Mouse (Mus musculus): ENCODE data around the gene Col23a1. TPM values are rescaled to one million over a fixed set of nuclear protein-coding genes. Genes with fewer than 3 reads are reported as not detected.

Gene Col23a1
- polyA plus RNA-seq, 1 experiment from 2014 or later: 0.15 TPM

DNA sequence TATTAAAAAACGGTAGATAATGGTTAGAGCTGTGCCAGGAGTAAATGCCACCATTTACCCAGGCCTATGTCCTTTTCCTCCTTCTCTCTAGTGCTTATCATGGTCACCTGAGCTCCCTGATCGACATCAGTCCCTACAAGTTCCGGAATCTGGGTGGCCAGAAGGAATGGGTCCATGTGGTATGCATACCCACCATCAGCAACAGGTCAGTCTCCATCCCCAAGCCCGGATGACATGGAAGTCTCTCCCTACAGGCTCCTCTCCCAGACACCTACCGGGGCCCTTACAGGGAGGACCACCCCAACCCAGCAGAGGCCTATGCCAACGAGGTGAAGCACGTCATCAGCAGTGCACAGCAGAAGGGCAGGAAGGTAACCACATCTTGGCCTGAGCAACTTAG is 302.2 kb downstream of the Col23a1 start:
- no peak overlapping the region for H3K4me3 ChIP-seq (ENCODE audit: low read depth, low read length)
- H3K9ac ChIP-seq (ENCODE audit: low read depth, low read length): no peak overlapping the region
- H3K27ac ChIP-seq (ENCODE audit: low read length): no peak overlapping the region
- no peaks in the 10 kb centered on the region for H3K9me3 ChIP-seq (replicated peaks; ENCODE audit: control insufficient read depth, low read length)
- H3K27me3 ChIP-seq (ENCODE audit: control insufficient read depth, insufficient read depth, low read depth, low read length): no peaks in the 10 kb centered on the region
- peaks cover 62% of the 10 kb centered on the region for H3K36me3 ChIP-seq (ENCODE audit: control insufficient read depth, insufficient read depth)
- WGBS (ENCODE audit: insufficient replicate concordance): 84% methylated on average over 7 of the region's 7 CpGs
- no peak overlapping the region for H3K4me2 ChIP-seq (ENCODE audit: low read depth, low read length)
- H3K4me1 ChIP-seq (ENCODE audit: control insufficient read depth, low read depth, low read length): peaks cover 4% of the 10 kb centered on the region
- ATAC-seq (ENCODE audit: low read depth): no peak

DNA sequence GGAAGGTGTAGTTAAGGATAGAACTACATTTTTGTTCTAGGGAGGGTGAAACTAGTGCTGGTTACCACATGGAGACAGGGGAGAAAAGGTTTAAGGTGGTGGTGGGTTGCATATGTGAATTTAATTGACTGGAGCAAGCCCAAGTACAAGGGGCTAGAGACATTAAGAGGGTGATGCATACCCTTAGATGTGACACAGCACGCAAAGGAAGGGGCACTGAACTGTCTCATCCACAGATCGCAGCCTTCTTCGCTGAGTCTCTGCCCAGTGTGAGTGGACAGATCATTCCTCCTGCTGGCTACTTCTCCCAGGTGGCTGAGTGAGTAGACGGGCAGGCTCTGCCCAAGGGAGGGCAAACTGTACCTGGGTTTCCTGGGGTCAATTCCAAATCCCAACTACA is 303.6 kb downstream of the Col23a1 start:
- 94% methylated on average over 4 of the region's 4 CpGs for WGBS (ENCODE audit: insufficient replicate concordance)
- no peak for ATAC-seq (ENCODE audit: low read depth)

GRCm38 (mm10) chr11:51593849-51594248 is 304.1 kb downstream of the Col23a1 start:
- peaks cover 68% of the 10 kb centered on the region for H3K36me3 ChIP-seq (ENCODE audit: control insufficient read depth, insufficient read depth)
- no peak for ATAC-seq (ENCODE audit: low read depth)

More for the DNA sequence above, 303.6 kb downstream of the Col23a1 start:
- H3K27ac ChIP-seq (ENCODE audit: low read length): no peak overlapping the region
- no peaks in the 10 kb centered on the region for H3K9me3 ChIP-seq (replicated peaks; ENCODE audit: control insufficient read depth, low read length)
- no peak overlapping the region for H3K4me3 ChIP-seq (ENCODE audit: low read depth, low read length)
- peaks cover 4% of the 10 kb centered on the region for H3K4me1 ChIP-seq (ENCODE audit: control insufficient read depth, low read depth, low read length)
- no peaks in the 10 kb centered on the region for H3K27me3 ChIP-seq (ENCODE audit: control insufficient read depth, insufficient read depth, low read depth, low read length)
- H3K4me2 ChIP-seq (ENCODE audit: low read depth, low read length): no peak overlapping the region
- H3K36me3 ChIP-seq (ENCODE audit: control insufficient read depth, insufficient read depth): peaks cover 65% of the 10 kb centered on the region
- H3K9ac ChIP-seq (ENCODE audit: low read depth, low read length): no peak overlapping the region

GRCm38 (mm10) chr11:51594715-51595350 is 305.1 kb downstream of the Col23a1 start:
- Histone ChIP-seq H3K4me2 (ENCODE audit: low read depth, low read length) (no peak overlapping the region), H3K36me3 (ENCODE audit: control insufficient read depth, insufficient read depth) (peaks cover 71% of the 10 kb centered on the region), H3K9ac (ENCODE audit: low read depth, low read length) (no peak overlapping the region), H3K9me3 (replicated peaks; ENCODE audit: control insufficient read depth, low read length) (no peaks in the 10 kb centered on the region), H3K4me1 (ENCODE audit: control insufficient read depth, low read depth, low read length) (peaks cover 4% of the 10 kb centered on the region), H3K27ac (ENCODE audit: low read length) (0 out of 2 replicates have a peak overlapping the region, but pooled peaks have one; percentile 35), H3K4me3 (ENCODE audit: low read depth, low read length) (no peak overlapping the region), H3K27me3 (ENCODE audit: control insufficient read depth, insufficient read depth, low read depth, low read length) (no peaks in the 10 kb centered on the region)
- no peak for ATAC-seq (ENCODE audit: low read depth)
- 61% methylated on average over 3 of the region's 3 CpGs for WGBS (ENCODE audit: insufficient replicate concordance)

More at GRCm38 (mm10) chr11:51593849-51594248, 304.1 kb downstream of the Col23a1 start:
- Histone ChIP-seq H3K4me3 (ENCODE audit: low read depth, low read length) (no peak overlapping the region), H3K4me1 (ENCODE audit: control insufficient read depth, low read depth, low read length) (peaks cover 4% of the 10 kb centered on the region), H3K27me3 (ENCODE audit: control insufficient read depth, insufficient read depth, low read depth, low read length) (no peaks in the 10 kb centered on the region), H3K4me2 (ENCODE audit: low read depth, low read length) (no peak overlapping the region), H3K9ac (ENCODE audit: low read depth, low read length) (no peak overlapping the region), H3K9me3 (replicated peaks; ENCODE audit: control insufficient read depth, low read length) (no peaks in the 10 kb centered on the region), H3K27ac (ENCODE audit: low read length) (no peak overlapping the region)
- 84% methylated on average over 6 of the region's 6 CpGs for WGBS (ENCODE audit: insufficient replicate concordance)

GRCm38 (mm10) chr11:51595459-51596083 is 305.9 kb downstream of the Col23a1 start:
- Histone ChIP-seq H3K4me1 (ENCODE audit: control insufficient read depth, low read depth, low read length) (peaks cover 4% of the 10 kb centered on the region), H3K4me3 (ENCODE audit: low read depth, low read length) (no peak overlapping the region), H3K27me3 (ENCODE audit: control insufficient read depth, insufficient read depth, low read depth, low read length) (no peaks in the 10 kb centered on the region), H3K9me3 (replicated peaks; ENCODE audit: control insufficient read depth, low read length) (no peaks in the 10 kb centered on the region), H3K4me2 (ENCODE audit: low read depth, low read length) (no peak overlapping the region), H3K9ac (ENCODE audit: low read depth, low read length) (no peak overlapping the region), H3K36me3 (ENCODE audit: control insufficient read depth, insufficient read depth) (peaks cover 78% of the 10 kb centered on the region), H3K27ac (ENCODE audit: low read length) (no peak overlapping the region)
- WGBS (ENCODE audit: insufficient replicate concordance): 75% methylated on average over 1 of the region's 1 CpGs
- ATAC-seq (ENCODE audit: low read depth): no peak

DNA sequence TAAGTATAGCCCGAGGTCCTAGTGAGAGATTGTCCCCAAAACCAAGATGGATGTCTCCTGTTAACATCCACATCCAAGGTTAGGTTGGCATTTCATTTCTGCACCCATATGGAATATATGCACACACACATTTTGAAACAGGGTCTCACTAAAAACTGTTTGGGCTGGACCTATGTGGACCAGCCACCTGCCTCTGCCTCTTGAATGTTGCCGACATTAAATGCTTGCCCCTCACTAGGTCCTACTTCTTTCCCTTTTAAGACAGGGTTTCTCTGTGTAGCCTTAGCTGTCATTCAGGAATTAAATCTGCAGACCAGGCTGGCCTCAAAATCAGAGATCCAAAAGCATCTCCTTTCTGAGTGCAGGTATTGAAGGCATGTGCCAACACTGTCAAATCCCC is 307.8 kb downstream of the Col23a1 start:
- no peak for ATAC-seq (ENCODE audit: low read depth)
- 65% methylated on average over 2 of the region's 2 CpGs for WGBS (ENCODE audit: insufficient replicate concordance)
- peaks cover 4% of the 10 kb centered on the region; the same call in 1 of the 2 replicates for H3K4me1 ChIP-seq (ENCODE audit: control insufficient read depth, low read depth, low read length)
- no peak overlapping the region for H3K4me2 ChIP-seq (ENCODE audit: low read depth, low read length)
- H3K9me3 ChIP-seq (replicated peaks; ENCODE audit: control insufficient read depth, low read length): no peaks in the 10 kb centered on the region
- no peak overlapping the region for H3K4me3 ChIP-seq (ENCODE audit: low read depth, low read length)
- H3K36me3 ChIP-seq (ENCODE audit: control insufficient read depth, insufficient read depth): peaks cover 87% of the 10 kb centered on the region
- H3K27me3 ChIP-seq (ENCODE audit: control insufficient read depth, insufficient read depth, low read depth, low read length): no peaks in the 10 kb centered on the region
- no peak overlapping the region for H3K9ac ChIP-seq (ENCODE audit: low read depth, low read length)
- H3K27ac ChIP-seq (ENCODE audit: low read length): no peak overlapping the region

DNA sequence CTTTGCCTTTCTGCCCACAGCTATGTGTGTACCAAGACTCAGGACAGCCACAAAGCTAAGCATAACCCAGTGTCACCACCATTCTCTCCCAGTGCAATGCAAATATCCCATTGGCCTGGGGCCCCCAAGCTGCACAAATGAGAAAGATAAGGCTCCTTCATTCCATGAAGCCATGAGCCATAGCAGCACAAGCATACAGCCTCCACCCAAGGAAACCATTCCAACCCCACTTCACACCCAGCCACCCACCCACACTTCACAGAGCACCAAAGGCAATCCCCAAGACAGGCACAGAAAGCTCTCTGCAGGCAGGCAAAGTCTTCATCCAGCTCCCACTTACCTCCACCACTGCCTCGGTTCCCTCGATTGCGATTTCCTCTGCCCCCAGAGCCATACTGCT is 312.5 kb downstream of the Col23a1 start:
- no peaks in the 10 kb centered on the region for H3K9me3 ChIP-seq (replicated peaks; ENCODE audit: control insufficient read depth, low read length)
- ATAC-seq (ENCODE audit: low read depth): no peak
- no peak overlapping the region for H3K4me3 ChIP-seq (ENCODE audit: low read depth, low read length)
- H3K27ac ChIP-seq (ENCODE audit: low read length): no peak overlapping the region
- H3K4me1 ChIP-seq (ENCODE audit: control insufficient read depth, low read depth, low read length): peaks cover 23% of the 10 kb centered on the region
- WGBS (ENCODE audit: insufficient replicate concordance): 73% methylated on average over 3 of the region's 3 CpGs
- peaks cover 79% of the 10 kb centered on the region for H3K36me3 ChIP-seq (ENCODE audit: control insufficient read depth, insufficient read depth)
- H3K9ac ChIP-seq (ENCODE audit: low read depth, low read length): no peak overlapping the region
- no peak overlapping the region for H3K4me2 ChIP-seq (ENCODE audit: low read depth, low read length)
- no peaks in the 10 kb centered on the region for H3K27me3 ChIP-seq (ENCODE audit: control insufficient read depth, insufficient read depth, low read depth, low read length)

DNA sequence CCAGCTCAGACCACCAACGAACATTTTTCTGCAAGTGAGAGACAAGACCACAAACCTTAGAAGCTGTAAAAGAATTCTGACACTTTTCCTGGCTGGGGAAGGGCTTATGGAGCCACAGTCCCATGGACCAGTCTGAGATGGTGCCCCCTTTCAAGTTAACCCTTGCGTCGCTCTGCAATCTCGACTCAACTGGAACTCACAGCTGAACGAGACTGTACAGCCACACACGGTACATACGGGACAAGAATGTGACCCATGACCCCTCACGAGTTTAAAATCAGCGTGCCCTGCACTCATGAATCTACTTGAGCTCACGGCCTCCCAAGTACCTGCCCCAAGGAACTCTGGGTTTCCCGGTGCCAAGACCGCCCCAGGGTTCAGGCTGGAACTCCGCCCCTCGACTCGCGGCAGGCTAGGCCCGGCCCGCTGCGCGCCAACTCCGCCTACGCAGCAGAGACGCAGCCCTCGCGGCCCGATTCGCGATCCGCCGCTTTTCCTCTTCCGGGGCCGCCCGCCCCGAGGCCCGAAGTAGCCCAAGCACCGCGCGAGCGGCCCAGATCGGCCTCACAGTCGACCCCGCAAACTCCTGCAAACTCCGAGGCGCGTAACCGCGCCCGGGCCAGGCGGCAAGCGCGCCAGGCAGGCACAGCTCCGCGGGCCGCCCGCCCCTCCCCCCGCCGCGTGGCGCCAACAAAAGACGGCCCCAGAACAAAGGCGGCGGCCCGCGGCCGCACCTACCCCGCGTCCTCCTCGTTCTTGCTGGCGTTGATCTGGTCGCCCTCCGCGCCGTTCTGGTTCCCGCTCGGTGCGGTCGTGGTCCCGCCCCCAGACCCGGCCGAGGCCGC is 316.1 kb downstream of the Col23a1 start:
- H3K4me3 ChIP-seq (ENCODE audit: low read depth, low read length): peak overlapping the region; percentile 90
- peak overlapping the region; percentile 61 for H3K4me2 ChIP-seq (ENCODE audit: low read depth, low read length)
- H3K27ac ChIP-seq (ENCODE audit: low read length): peak overlapping the region; percentile 92
- H3K9me3 ChIP-seq (replicated peaks; ENCODE audit: control insufficient read depth, low read length): no peaks in the 10 kb centered on the region
- ATAC-seq (ENCODE audit: low read depth): peak; percentile 75
- H3K27me3 ChIP-seq (ENCODE audit: control insufficient read depth, insufficient read depth, low read depth, low read length): no peaks in the 10 kb centered on the region
- peaks cover 44% of the 10 kb centered on the region for H3K36me3 ChIP-seq (ENCODE audit: control insufficient read depth, insufficient read depth)
- peaks cover 44% of the 10 kb centered on the region for H3K4me1 ChIP-seq (ENCODE audit: control insufficient read depth, low read depth, low read length)
- WGBS (ENCODE audit: insufficient replicate concordance): under 1% methylated on average over 73 of the region's 81 CpGs
- H3K9ac ChIP-seq (ENCODE audit: low read depth, low read length): peak overlapping the region; percentile 93
